Mouse (Mus musculus): ENCODE measurements around the gene Gm45234. TPM values are rescaled to one million over a fixed set of nuclear protein-coding genes. Genes with fewer than 3 reads are reported as not detected.

The Gm45234 gene
- polyA plus RNA-seq, 1 experiment, result not detected

GRCm38 (mm10) chr6:124779222-124779983 is 23.6 kb upstream of the Gm45234 start, which contains the start of gene Lrrc23:
TSS of gene Lrrc23 (minus strand) at chr6:124779727.
- Histone ChIP-seq H3K4me1 (ENCODE audit: control insufficient read depth, insufficient read depth, low read length) (peaks cover 5% of the 10 kb centered on the region; the same call in 1 of the 2 replicates), H3K27me3 (ENCODE audit: control insufficient read depth, insufficient read depth, low read length) (no peaks in the 10 kb centered on the region), H3K4me3 (replicated peaks; ENCODE audit: insufficient read depth, low read depth, low read length) (peak within 1 kb of the TSS; percentile 39), H3K27ac (ENCODE audit: insufficient read depth, low read length) (no peak within 1 kb of the TSS)
- peak in 1 of 2 experiments; percentile 54 for DNase-seq
- 5% methylated on average over 23 of the region's 23 CpGs for WGBS
- no peak for TF ChIP-seq POLR2A (IDR thresholded peaks at IDR 0.05; ENCODE audit: borderline replicate concordance, insufficient read depth, low read length)
- no peak for TF ChIP-seq CTCF (IDR thresholded peaks at IDR 0.05; ENCODE audit: borderline replicate concordance, insufficient read depth, low read depth, low read length)

DNA sequence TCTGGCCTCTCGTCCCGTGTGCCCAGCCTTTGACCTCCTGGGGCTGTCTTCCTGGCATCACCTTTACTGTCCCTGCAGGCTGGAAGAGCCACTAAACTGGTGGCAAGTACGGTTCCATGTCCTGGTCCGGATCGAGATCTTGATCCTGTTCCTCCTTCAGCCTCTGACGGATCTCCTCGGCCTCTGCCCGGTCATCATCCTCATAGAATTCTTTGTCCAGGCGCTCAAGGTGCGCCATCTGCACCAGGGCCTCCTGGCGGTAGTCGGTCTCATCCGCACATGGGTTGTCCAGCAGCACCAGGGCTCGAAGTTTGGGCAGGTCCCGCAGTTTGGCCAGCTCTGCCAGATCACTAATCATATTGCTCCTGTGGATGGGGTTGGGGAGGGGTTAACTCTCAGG is 14.7 kb upstream of the Gm45234 start:
- Histone ChIP-seq H3K27ac (ENCODE audit: insufficient read depth, low read length) (peak overlapping the region; percentile 98), H3K4me3 (replicated peaks; ENCODE audit: insufficient read depth, low read depth, low read length) (peak overlapping the region; percentile 3), H3K4me1 (ENCODE audit: control insufficient read depth, insufficient read depth, low read length) (peaks cover 21% of the 10 kb centered on the region), H3K27me3 (ENCODE audit: control insufficient read depth, insufficient read depth, low read length) (no peaks in the 10 kb centered on the region)
- TF ChIP-seq POLR2A (IDR thresholded peaks at IDR 0.05; ENCODE audit: borderline replicate concordance, insufficient read depth, low read length) (peak; percentile 17; the same call in 1 of the 2 replicates), CTCF (IDR thresholded peaks at IDR 0.05; ENCODE audit: borderline replicate concordance, insufficient read depth, low read depth, low read length) (no peak)
- peak; percentile 60 for DNase-seq
- 27% methylated on average over 15 of the region's 15 CpGs for WGBS

DNA sequence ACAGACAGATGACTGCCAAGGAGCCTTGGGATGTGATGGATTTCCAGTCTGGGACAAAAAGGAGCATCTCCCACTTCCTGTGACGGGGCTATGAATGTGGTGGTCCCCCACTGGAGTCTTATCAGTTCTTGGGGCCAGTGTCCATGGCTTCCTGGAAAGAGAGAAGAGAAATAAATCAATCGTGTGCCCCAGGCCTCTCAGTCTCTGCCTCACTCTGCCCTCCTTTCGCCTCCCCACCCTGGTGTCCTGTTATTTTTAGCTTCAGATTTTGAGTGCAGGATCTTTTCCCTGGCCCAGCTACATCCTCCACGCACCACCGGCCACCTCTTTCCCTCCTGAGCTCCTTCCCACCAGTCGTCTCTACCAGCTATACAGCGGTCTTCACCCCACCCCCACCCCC is 14.2 kb upstream of the Gm45234 start:
- DNase-seq, result peak in 1 of 2 experiments; percentile 65
- Histone ChIP-seq H3K4me1 (ENCODE audit: control insufficient read depth, insufficient read depth, low read length) (peaks cover 21% of the 10 kb centered on the region), H3K4me3 (replicated peaks; ENCODE audit: insufficient read depth, low read depth, low read length) (peak overlapping the region; percentile 90), H3K27me3 (ENCODE audit: control insufficient read depth, insufficient read depth, low read length) (no peaks in the 10 kb centered on the region), H3K27ac (ENCODE audit: insufficient read depth, low read length) (peak overlapping the region; percentile 98)
- TF ChIP-seq POLR2A (IDR thresholded peaks at IDR 0.05; ENCODE audit: borderline replicate concordance, insufficient read depth, low read length) (no peak; the same call in 1 of the 2 replicates), CTCF (IDR thresholded peaks at IDR 0.05; ENCODE audit: borderline replicate concordance, insufficient read depth, low read depth, low read length) (no peak)
- 10% methylated on average over 7 of the region's 7 CpGs for WGBS

DNA sequence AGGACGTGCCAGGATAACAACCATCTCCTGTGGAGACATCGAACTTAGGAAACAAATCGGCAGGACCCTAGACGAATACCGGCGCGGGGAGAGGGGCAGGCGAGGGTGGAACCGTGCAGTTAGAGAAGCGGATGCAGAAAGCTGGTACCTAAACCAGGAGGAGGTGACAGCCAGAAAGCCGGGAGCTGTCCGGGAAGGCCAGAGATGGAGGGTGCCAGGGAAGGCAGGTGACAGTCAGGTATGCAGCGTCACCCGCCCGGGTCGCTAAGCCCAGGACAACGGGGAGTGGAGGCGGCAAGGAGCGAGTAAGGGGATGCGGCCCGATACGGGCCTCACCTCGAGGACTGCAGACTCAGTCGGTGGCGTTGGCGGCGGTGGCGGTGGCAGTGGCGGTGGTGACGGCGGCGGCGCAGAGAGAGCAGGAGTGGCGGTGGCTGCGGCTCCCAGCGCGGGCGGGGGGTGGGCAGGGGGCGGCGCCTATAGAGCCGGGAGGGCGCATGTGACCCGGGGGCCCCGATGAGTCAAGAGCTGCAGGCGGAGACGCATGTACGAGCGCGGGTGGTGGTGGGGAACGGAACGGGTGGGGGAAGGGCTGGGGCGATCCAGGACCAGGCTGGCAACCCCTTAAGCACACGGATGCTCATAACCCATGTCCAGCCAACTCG is 13.4 kb upstream of the Gm45234 start, which contains the start of gene Eno2:
Gene Eno2 (minus strand): TSS at position 573 of the 665 bp plus-strand sequence.
- peak; percentile 88 to 89 for DNase-seq
- Histone ChIP-seq H3K27ac (ENCODE audit: insufficient read depth, low read length) (peak within 1 kb of the TSS; percentile 99), H3K27me3 (ENCODE audit: control insufficient read depth, insufficient read depth, low read length) (no peaks in the 10 kb centered on the region), H3K4me1 (ENCODE audit: control insufficient read depth, insufficient read depth, low read length) (peaks cover 21% of the 10 kb centered on the region), H3K4me3 (replicated peaks; ENCODE audit: insufficient read depth, low read depth, low read length) (peak within 1 kb of the TSS; percentile 90)
- whole genome bisulfite sequencing, result 2% methylated on average over 54 of the region's 54 CpGs
- TF ChIP-seq CTCF (IDR thresholded peaks at IDR 0.05; ENCODE audit: borderline replicate concordance, insufficient read depth, low read depth, low read length) (no peak), POLR2A (IDR thresholded peaks at IDR 0.05; ENCODE audit: borderline replicate concordance, insufficient read depth, low read length) (peak; percentile 69)

GRCm38 (mm10) chr6:124768704-124769044 is 12.9 kb upstream of the Gm45234 start:
- H3K27ac ChIP-seq (ENCODE audit: insufficient read depth, low read length), result peak overlapping the region; percentile 99
- 4% methylated on average over 9 of the region's 9 CpGs for WGBS
- peak overlapping the region; percentile 90 for H3K4me3 ChIP-seq (replicated peaks; ENCODE audit: insufficient read depth, low read depth, low read length)

DNA sequence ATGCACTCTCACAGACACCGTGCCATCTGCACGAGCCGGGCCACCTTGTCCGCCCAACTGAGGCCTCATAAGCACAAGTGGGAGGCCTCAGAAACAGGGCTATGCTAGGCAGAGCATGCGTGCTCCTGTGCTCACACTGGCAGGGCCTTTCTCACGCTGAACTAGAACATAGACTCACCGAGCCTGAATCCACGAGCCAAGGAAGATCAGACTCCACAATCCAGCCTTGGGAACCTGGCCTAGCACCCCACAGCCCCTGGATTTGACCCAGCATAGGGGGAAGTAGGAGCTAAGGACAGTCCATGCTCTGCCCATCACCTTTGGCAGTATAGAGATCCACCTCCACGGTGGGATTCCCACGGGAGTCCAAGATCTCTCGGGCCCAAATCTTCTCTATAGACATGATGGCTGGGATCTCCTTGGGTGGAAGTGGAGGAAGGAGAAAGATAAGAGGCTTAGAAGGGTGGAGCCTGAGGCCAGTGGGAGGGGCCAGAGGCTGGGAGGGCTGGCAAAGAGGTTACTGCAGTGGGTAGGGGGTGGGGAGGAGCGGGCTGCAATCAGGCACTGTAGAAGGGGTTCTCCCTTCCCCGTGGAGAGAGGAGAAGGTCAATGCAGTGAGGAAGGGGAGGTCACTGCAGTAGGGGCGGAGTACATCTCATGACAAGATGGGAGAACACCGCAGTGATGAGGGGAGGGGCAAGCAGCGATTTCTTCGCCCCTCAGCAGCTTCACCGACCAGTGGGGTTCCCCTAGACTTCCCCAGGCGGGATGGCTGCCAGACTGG is 12.3 kb upstream of the Gm45234 start:
- H3K27ac ChIP-seq (ENCODE audit: insufficient read depth, low read length), result peak overlapping the region; percentile 99
- peak overlapping the region; percentile 90 for H3K4me3 ChIP-seq (replicated peaks; ENCODE audit: insufficient read depth, low read depth, low read length)
- peak; percentile 76 to 77 for DNase-seq
- 0 out of 2 replicates have a peak, but pooled peaks have one; percentile 14 for TF ChIP-seq POLR2A (IDR thresholded peaks at IDR 0.05; ENCODE audit: borderline replicate concordance, insufficient read depth, low read length)
- TF ChIP-seq CTCF (IDR thresholded peaks at IDR 0.05; ENCODE audit: borderline replicate concordance, insufficient read depth, low read depth, low read length), result no peak
- H3K4me1 ChIP-seq (ENCODE audit: control insufficient read depth, insufficient read depth, low read length), result peaks cover 27% of the 10 kb centered on the region
- H3K27me3 ChIP-seq (ENCODE audit: control insufficient read depth, insufficient read depth, low read length), result no peaks in the 10 kb centered on the region
- 6% methylated on average over 19 of the region's 19 CpGs for WGBS

More at GRCm38 (mm10) chr6:124768704-124769044, 12.9 kb upstream of the Gm45234 start:
- peaks cover 24% of the 10 kb centered on the region for H3K4me1 ChIP-seq (ENCODE audit: control insufficient read depth, insufficient read depth, low read length)
- H3K27me3 ChIP-seq (ENCODE audit: control insufficient read depth, insufficient read depth, low read length), result no peaks in the 10 kb centered on the region
- DNase-seq, result no peak
- TF ChIP-seq CTCF (IDR thresholded peaks at IDR 0.05; ENCODE audit: borderline replicate concordance, insufficient read depth, low read depth, low read length) (no peak), POLR2A (IDR thresholded peaks at IDR 0.05; ENCODE audit: borderline replicate concordance, insufficient read depth, low read length) (no peak)

DNA sequence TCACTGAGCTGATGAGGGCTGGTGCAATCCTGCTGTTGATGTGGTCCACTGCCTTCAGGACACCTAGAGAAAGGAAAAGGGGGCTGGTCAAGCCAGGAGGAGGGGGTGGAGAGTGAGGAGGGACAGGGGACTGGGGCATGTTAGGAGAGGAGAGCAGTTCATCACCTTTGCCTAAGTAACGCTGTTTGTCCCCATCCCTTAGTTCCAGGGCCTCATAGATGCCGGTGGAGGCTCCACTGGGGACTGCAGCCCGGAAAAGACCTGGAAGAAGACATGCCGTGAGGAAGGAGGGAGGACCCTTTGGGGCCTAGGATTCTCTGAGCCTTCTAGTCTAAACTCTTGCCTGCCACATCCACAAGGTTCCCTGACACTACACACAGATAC is 11.7 kb upstream of the Gm45234 start:
- no peak for DNase-seq
- H3K27me3 ChIP-seq (ENCODE audit: control insufficient read depth, insufficient read depth, low read length), result no peaks in the 10 kb centered on the region
- WGBS, result 6% methylated on average over 4 of the region's 4 CpGs
- H3K4me1 ChIP-seq (ENCODE audit: control insufficient read depth, insufficient read depth, low read length), result peaks cover 27% of the 10 kb centered on the region
- peak overlapping the region; percentile 99 for H3K27ac ChIP-seq (ENCODE audit: insufficient read depth, low read length)
- TF ChIP-seq CTCF (IDR thresholded peaks at IDR 0.05; ENCODE audit: borderline replicate concordance, insufficient read depth, low read depth, low read length) (no peak), POLR2A (IDR thresholded peaks at IDR 0.05; ENCODE audit: borderline replicate concordance, insufficient read depth, low read length) (no peak)
- peak overlapping the region; percentile 90 for H3K4me3 ChIP-seq (replicated peaks; ENCODE audit: insufficient read depth, low read depth, low read length)
